Mouse (Mus musculus): ENCODE measurements around the gene Mmp21.

- TF ChIP-seq CTCF (IDR thresholded peaks at IDR 0.05; ENCODE audit: borderline replicate concordance, extremely low read depth, insufficient read depth, insufficient read length) (no peak), POLR2A (IDR thresholded peaks at IDR 0.05; ENCODE audit: borderline replicate concordance, extremely low read depth, insufficient read depth, insufficient read length, poor library complexity, severe bottlenecking) (no peak)
These were observed 45.7 kb upstream of the Mmp21 start for GRCm38 (mm10) chr7:133725571-133725970.

All from brain, embryonic 14.5 days (tissue).